Mouse (Mus musculus): ENCODE measurements at regions not wholly inside any gene's neighbourhood (a gene's known extent, or its start where the extent isn't known, plus 50 kb on each side); places are given as distances from the start of the nearest gene placed in this dataset.

DNA sequence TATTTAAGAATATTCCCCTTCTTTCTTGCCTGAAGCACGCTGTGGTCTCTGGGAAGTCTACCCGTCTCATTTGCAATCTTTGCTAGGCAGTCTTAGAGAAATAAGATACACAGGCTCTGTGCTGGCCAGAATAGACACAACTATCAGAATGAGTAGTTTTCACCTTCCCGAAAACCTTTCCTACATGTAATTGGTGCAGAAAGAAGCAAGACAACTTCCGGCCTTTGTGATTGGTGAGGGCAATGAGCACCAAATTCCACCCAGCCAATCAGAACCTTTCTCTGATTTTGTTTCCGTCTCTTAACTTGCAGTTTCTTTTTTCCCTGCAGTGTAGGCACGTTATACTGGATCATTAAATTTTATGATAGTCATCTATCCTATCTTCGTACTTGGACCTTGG lies 127.7 kb downstream of the Utp18 start:
- TF ChIP-seq CTCF (IDR thresholded peaks at IDR 0.05; ENCODE audit: insufficient read depth, low read length), result no peak
- TF ChIP-seq POLR2A (IDR thresholded peaks at IDR 0.05; ENCODE audit: borderline replicate concordance, extremely low read depth, low read depth, low read length), result no peak

Measured in lung, adult 2 months (tissue).